Mouse (Mus musculus) MEL (cell line): ENCODE results near the gene Slc9a5.

Experiments
- CTCF ChIP-seq, 3 experiments: IDR thresholded peaks in 2 of 3; conservative IDR thresholded peaks in 1 of 3; 2 replicates each; pipeline ENCODE4 v1.5.1; 2011 to 2012; ENCODE audit warnings: low read length in 3 of 3, low read depth in 2 of 3, mild to moderate bottlenecking in 2 of 3, improper control_type of control experiment in 1 of 3, inconsistent platforms in 1 of 3, mixed read lengths in 1 of 3, moderate library complexity in 1 of 3; ENCODE audit not compliant: control insufficient read depth in 1 of 3, insufficient read depth in 1 of 3, poor library complexity in 1 of 3, severe bottlenecking in 1 of 3
- ETS1 ChIP-seq: IDR thresholded peaks from 2 replicates; pipeline ENCODE4 v1.6.1; 2012; ENCODE audit warnings: low read depth, mild to moderate bottlenecking, inconsistent platforms, low read length, improper control_type of control experiment, moderate library complexity
- MAX ChIP-seq: IDR thresholded peaks from 2 replicates; pipeline ENCODE4 v1.6.1; 2011; ENCODE audit warnings: low read length, improper control_type of control experiment
- MAZ ChIP-seq: IDR thresholded peaks from 2 replicates; pipeline ENCODE4 v1.6.1; 2012; ENCODE audit warnings: low read depth, mild to moderate bottlenecking, inconsistent platforms, low read length, improper control_type of control experiment
- MXI1 ChIP-seq: IDR thresholded peaks from 2 replicates; pipeline ENCODE4 v1.6.1; 2011; ENCODE audit warnings: mild to moderate bottlenecking, low read depth, low read length, improper control_type of control experiment
- POLR2A ChIP-seq, 2 experiments: IDR thresholded peaks; 2 replicates each; pipeline ENCODE4 v1.6.1; 2011 to 2012; ENCODE audit warnings: low read length in 2 of 2, mild to moderate bottlenecking in 2 of 2, control low read depth in 1 of 2, improper control_type of control experiment in 1 of 2, low read depth in 1 of 2, moderate library complexity in 1 of 2; ENCODE audit not compliant: control insufficient read depth in 1 of 2, insufficient read depth in 1 of 2, poor library complexity in 1 of 2
- ZKSCAN1 ChIP-seq: IDR thresholded peaks from 2 replicates; pipeline ENCODE4 v1.6.1; 2012; ENCODE audit warnings: low read depth, mild to moderate bottlenecking, inconsistent platforms, low read length, improper control_type of control experiment, moderate library complexity
- ZNF384 ChIP-seq: IDR thresholded peaks from 2 replicates; pipeline ENCODE4 v1.6.1; 2012; ENCODE audit warnings: low read depth, mild to moderate bottlenecking, inconsistent platforms, low read length, improper control_type of control experiment

DNA sequence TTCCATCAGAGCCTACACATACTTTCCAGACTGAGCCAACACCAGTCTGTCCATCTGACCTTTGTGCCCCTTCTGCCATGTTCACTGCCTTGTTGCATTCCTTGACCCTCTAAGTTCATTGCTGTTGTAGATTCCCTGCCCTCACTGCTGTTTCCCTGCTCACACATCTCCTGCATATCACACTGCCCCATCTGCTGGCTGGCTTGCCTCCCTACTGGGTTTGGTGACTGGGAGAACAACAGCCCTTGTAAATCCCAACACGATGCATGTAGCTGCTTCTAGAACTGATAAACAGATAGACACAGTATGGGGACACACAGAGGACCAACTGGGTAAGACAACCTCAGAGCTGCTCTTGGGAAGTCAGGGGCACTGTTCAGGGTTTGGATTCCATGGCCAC lies 36.9 kb upstream of the Slc9a5 start:
- TF ChIP-seq MXI1 (peak; percentile 38; the same call in 1 of the 2 replicates), MAZ (no peak), POLR2A (IDR thresholded peaks at IDR 0.05; ENCODE audit: control insufficient read depth in 1 of 2, insufficient read depth in 1 of 2, low read depth in 1 of 2, low read length in 2 of 2, poor library complexity in 1 of 2) (no peak), CTCF (IDR thresholded peaks at IDR 0.05 in 2 of 3, conservative IDR thresholded peaks at IDR 0.05 in 1 of 3; ENCODE audit: control insufficient read depth in 1 of 3, insufficient read depth in 1 of 3, low read depth in 2 of 3, low read length in 3 of 3, poor library complexity in 1 of 3, severe bottlenecking in 1 of 3) (peak in 2 of 3 experiments; percentile 17 to 39; a peak in 2 of 6 replicates), ZNF384 (no peak), ETS1 (peak; percentile 38; the same call in 1 of the 2 replicates), MAX (no peak), ZKSCAN1 (no peak)
